18 mouse cellular contexts compared by ENCODE assay signal in the genomic region with DNA sequence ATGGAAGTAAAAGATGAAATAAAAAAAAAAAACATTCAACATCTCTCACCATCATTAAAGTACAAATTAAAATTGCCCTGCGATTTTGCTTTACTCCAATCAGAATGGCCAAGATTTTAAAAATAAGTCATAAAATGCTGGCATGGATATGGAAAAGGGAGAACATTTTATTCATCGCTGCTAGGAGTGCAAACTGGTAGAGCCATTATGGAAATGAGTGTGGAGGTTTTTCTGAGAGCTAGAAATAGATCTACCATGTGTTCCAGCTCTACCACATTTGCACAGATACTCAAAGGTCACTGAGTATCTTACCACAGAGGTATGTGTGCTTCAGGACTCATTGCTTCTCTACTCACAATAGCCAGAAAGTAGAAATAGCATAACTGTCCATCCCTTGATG.
A peak's percentile ranks its signal among the peaks of the same experiment; 100 is the strongest.
DNase-seq lines count a peak whose midpoint lies in the region; TF ChIP-seq lines count a peak whose summit lies in the region.
"Had no signal": no experiment of that assay in that cellular context is flagged by ENCODE, and none has a peak within 500 bp of the region (broad histone marks: within the 10 kb centered on the region; RNA-seq: fewer than 3 reads in every experiment).

No protein-coding gene starts in this region.

- no peaks in the 10 kb centered on the region for H3K4me1 ChIP-seq in thymus, adult 2 months (replicated peaks; ENCODE audit: control insufficient read depth, insufficient read depth, low read length)
- H3K4me1 ChIP-seq: embryonic facial prominence, embryonic 10.5 days; embryonic facial prominence, embryonic 12.5 days had no signal

- H3K27ac ChIP-seq in thymus, adult 2 months (ENCODE audit: control insufficient read depth, insufficient read depth, low read length), result no peak overlapping the region
- H3K27ac ChIP-seq: embryonic facial prominence, embryonic 10.5 days; embryonic facial prominence, embryonic 12.5 days; forebrain, embryonic 13.5 days; forebrain, embryonic 15.5 days had no signal

- no peak for TF ChIP-seq CTCF in thymus, adult 2 months (IDR thresholded peaks at IDR 0.05; ENCODE audit: borderline replicate concordance, control insufficient read depth, extremely low read depth, insufficient read depth, low read length, poor library complexity)

- H3K4me3 ChIP-seq in thymus, adult 2 months (ENCODE audit: control insufficient read depth, insufficient read depth, low read length), result no peak overlapping the region
- H3K4me3 ChIP-seq: embryonic facial prominence, embryonic 10.5 days; embryonic facial prominence, embryonic 12.5 days; forebrain, embryonic 13.5 days; forebrain, embryonic 15.5 days had no signal

- TF ChIP-seq POLR2A in thymus, adult 2 months (IDR thresholded peaks at IDR 0.05; ENCODE audit: control insufficient read depth, extremely low read depth, insufficient read depth, low read length, poor library complexity), result no peak

- no peaks in the 10 kb centered on the region for H3K27me3 ChIP-seq in thymus, adult 2 months (ENCODE audit: control insufficient read depth, insufficient read depth, low read length)
- H3K27me3 ChIP-seq: embryonic facial prominence, embryonic 12.5 days; forebrain, embryonic 13.5 days; forebrain, embryonic 15.5 days had no signal

- peak; percentile 22 for DNase-seq in left cerebral cortex, adult 11 months (ENCODE audit: low spot score)
- no peak for DNase-seq in left cerebral cortex, adult 8-10 months (ENCODE audit: low spot score in 2 of 2)
- DNase-seq in brain, adult 2 months (ENCODE audit: low read depth, low spot score), result peak; percentile 68
- DNase-seq in telencephalon, adult 2 months (ENCODE audit: low read depth, low spot score), result peak; percentile 67
- no peak for DNase-seq in thymus, adult 2 months
- DNase-seq: adrenal gland, adult 2 months; adrenal gland, postnatal 10 days; adrenal gland, postnatal 25 days; cerebellum, adult 11-12 months; cerebellum, adult 2 months; cerebellum, adult 9-10 months; cerebellum, postnatal 10 days; cerebellum, postnatal 25 days; forebrain, postnatal 0 days had no signal

- 96% methylated on average over 2 of the region's 2 CpGs for WGBS in thymus, adult 2 months

- no peaks in the 10 kb centered on the region for H3K36me3 ChIP-seq in thymus, adult 2 months (ENCODE audit: control insufficient read depth, insufficient read depth, low read length)
- H3K36me3 ChIP-seq: embryonic facial prominence, embryonic 10.5 days; embryonic facial prominence, embryonic 12.5 days; forebrain, embryonic 15.5 days had no signal

Comparison
In these comparisons a context has a peak if more than half of its experiments do, and no peak if none do; other contexts are left out.
1. DNase-seq: peak in left cerebral cortex, adult 11 months (single experiment), brain, adult 2 months (single experiment) and telencephalon, adult 2 months (single experiment); none in left cerebral cortex, adult 8-10 months (0 of 2) and thymus, adult 2 months (single experiment).